Mouse (Mus musculus) effector memory CD4-positive, alpha-beta T cell, adult 5 months (primary cell): Measurements from ENCODE around the gene Map1b. TPM values are rescaled to one million over a fixed set of nuclear protein-coding genes. Genes with fewer than 3 reads are reported as not detected.

ENCODE experiments used
- polyA plus RNA-seq: library from polyadenylated mRNA; unstranded; fragments of 100-300 nt; shearing (Covaris generic); gene quantifications from one replicate; pipeline ENCODE4 v1.2.1, GENCODE M21; 2017

Map1b gene
- 1.5 TPM for polyA plus RNA-seq

GRCm38 (mm10) chr13:99516448-99516881, at the start of gene Map1b:
TSS of gene Map1b (minus strand) at chr13:99516540.

Other genes with a start within 250 kb of the Map1b start
- gene Ptcd2, start 171.8 kb downstream of the Map1b start, polyA plus RNA-seq = 27.3 TPM
- gene Mrps27, start 171.8 kb downstream of the Map1b start, polyA plus RNA-seq = 14.0 TPM